13 mouse cellular contexts compared by ENCODE assay signal in genomic region chr11:58017422-58017821, GRCm38 (mm10). TPM values are rescaled to one million over a fixed set of nuclear protein-coding genes. Genes with fewer than 3 reads are reported as not detected.
DNase-seq lines count a peak whose midpoint lies in the region; ATAC-seq and TF ChIP-seq lines count a peak whose summit lies in the region.
"Had no signal": no experiment of that assay in that cellular context is flagged by ENCODE, and none has a peak within 500 bp of the region (broad histone marks: within the 10 kb centered on the region; RNA-seq: fewer than 3 reads in every experiment).

No protein-coding gene starts in this region.

- peak overlapping the region; percentile 65; the same call in 1 of the 2 replicates for H3K9ac ChIP-seq in heart, embryonic 13.5 days
- no peak overlapping the region for H3K9ac ChIP-seq in liver, adult 2 months (ENCODE audit: low read depth, low read length)
- H3K9ac ChIP-seq in embryonic facial prominence, embryonic 14.5 days (ENCODE audit: low read depth, low read length): no peak overlapping the region
- no peak overlapping the region for H3K9ac ChIP-seq in liver, embryonic 16.5 days (ENCODE audit: low read depth, low read length)

- WGBS in heart, embryonic 13.5 days: 26% methylated on average over 1 of the region's 1 CpGs
- WGBS in liver, adult 2 months: 14% methylated on average over 1 of the region's 1 CpGs
- WGBS in embryonic facial prominence, embryonic 14.5 days: 60% methylated on average over 1 of the region's 1 CpGs
- WGBS in liver, embryonic 16.5 days (ENCODE audit: insufficient replicate concordance): 43% methylated on average over 1 of the region's 1 CpGs

- H3K36me3 ChIP-seq in heart, embryonic 13.5 days: no peaks in the 10 kb centered on the region
- H3K36me3 ChIP-seq in liver, adult 2 months (ENCODE audit: control insufficient read depth, insufficient read depth, low read length): no peaks in the 10 kb centered on the region
- no peaks in the 10 kb centered on the region for H3K36me3 ChIP-seq in embryonic facial prominence, embryonic 14.5 days (ENCODE audit: control insufficient read depth, insufficient read depth, low read length)
- no peaks in the 10 kb centered on the region for H3K36me3 ChIP-seq in liver, embryonic 16.5 days (ENCODE audit: control insufficient read depth, insufficient read depth)

- H3K4me2 ChIP-seq in heart, embryonic 13.5 days: peak overlapping the region; percentile 22; the same call in 1 of the 2 replicates
- H3K4me2 ChIP-seq in embryonic facial prominence, embryonic 14.5 days (ENCODE audit: low read depth, low read length): no peak overlapping the region
- H3K4me2 ChIP-seq in liver, embryonic 16.5 days (ENCODE audit: low read depth, low read length): no peak overlapping the region

- H3K9me3 ChIP-seq in heart, embryonic 13.5 days: no peaks in the 10 kb centered on the region
- no peaks in the 10 kb centered on the region for H3K9me3 ChIP-seq in embryonic facial prominence, embryonic 14.5 days (ENCODE audit: control insufficient read depth, low read length)
- H3K9me3 ChIP-seq in liver, embryonic 16.5 days (replicated peaks; ENCODE audit: control insufficient read depth, low read length): no peaks in the 10 kb centered on the region
- H3K9me3 ChIP-seq: hindbrain, embryonic 10.5 days had no signal

- H3K27ac ChIP-seq in heart, embryonic 13.5 days (replicated peaks): peak overlapping the region; percentile 62
- H3K27ac ChIP-seq in liver, adult 2 months (replicated peaks; ENCODE audit: insufficient read depth, low read depth, low read length): peak overlapping the region; percentile 0; the same call in 1 of the 2 replicates
- peak overlapping the region; percentile 23; the same call in 1 of the 2 replicates for H3K27ac ChIP-seq in embryonic facial prominence, embryonic 14.5 days (replicated peaks; ENCODE audit: low read depth, low read length)
- 0 out of 2 replicates have a peak overlapping the region, but pooled peaks have one; percentile 29 for H3K27ac ChIP-seq in liver, embryonic 16.5 days (ENCODE audit: low read length)
- H3K27ac ChIP-seq: hindbrain, embryonic 10.5 days; macrophage had no signal

- intact Hi-C loops in heart, postnatal 36 days (cut with DNase I): no loop called here

- no peak for DNase-seq in heart, postnatal 36 days
- DNase-seq in liver, adult 2 months (ENCODE audit: extremely low read depth, low read depth, low spot score): no peak
- no peak for DNase-seq in liver
- no peak for DNase-seq in embryonic facial prominence, embryonic 14.5 days (ENCODE audit: low spot score)
- DNase-seq in spleen, postnatal 10 days (ENCODE audit: low spot score in 2 of 2): no peak
- no peak for DNase-seq in lung, postnatal 36 days
- DNase-seq: adrenal gland, postnatal 36 days; cerebellum, adult 11 months had no signal

- TF ChIP-seq CTCF in liver, adult 2 months (IDR thresholded peaks at IDR 0.05; ENCODE audit: low read depth, low read length): no peak

- no peak for ATAC-seq in heart, embryonic 13.5 days (ENCODE audit: extremely low read depth, insufficient number of reproducible peaks, low FRiP score, low TSS enrichment)
- ATAC-seq in embryonic facial prominence, embryonic 14.5 days (ENCODE audit: low read depth): no peak; the same call in 1 of the 2 replicates
- no peak for ATAC-seq in liver, embryonic 16.5 days (ENCODE audit: low read depth)
- ATAC-seq: forebrain, embryonic 16.5 days had no signal

- peaks cover 76% of the 10 kb centered on the region for H3K79me2 ChIP-seq in liver, adult 2 months (ENCODE audit: control insufficient read depth, insufficient read depth, low read length)

- H3K27me3 ChIP-seq in heart, embryonic 13.5 days (replicated peaks): no peaks in the 10 kb centered on the region
- H3K27me3 ChIP-seq in liver, adult 2 months (ENCODE audit: control insufficient read depth, insufficient read depth, low read length): no peaks in the 10 kb centered on the region
- no peaks in the 10 kb centered on the region for H3K27me3 ChIP-seq in embryonic facial prominence, embryonic 14.5 days (replicated peaks; ENCODE audit: control insufficient read depth, insufficient read depth, low read length)
- H3K27me3 ChIP-seq in liver, embryonic 16.5 days (ENCODE audit: control insufficient read depth, insufficient read depth, low read depth, low read length): no peaks in the 10 kb centered on the region

- no peak overlapping the region for H3K4me3 ChIP-seq in heart, embryonic 13.5 days
- H3K4me3 ChIP-seq in liver, adult 2 months (ENCODE audit: insufficient read depth, low read depth, low read length): no peak overlapping the region
- no peak overlapping the region for H3K4me3 ChIP-seq in embryonic facial prominence, embryonic 14.5 days (ENCODE audit: low read depth, low read length)
- no peak overlapping the region for H3K4me3 ChIP-seq in liver, embryonic 16.5 days (ENCODE audit: low read depth, low read length)
- H3K4me3 ChIP-seq: hindbrain, embryonic 10.5 days had no signal

- H3K4me1 ChIP-seq in heart, embryonic 13.5 days: peaks cover 96% of the 10 kb centered on the region
- peaks cover 66% of the 10 kb centered on the region for H3K4me1 ChIP-seq in liver, adult 2 months (ENCODE audit: control insufficient read depth, insufficient read depth, low read length)
- peaks cover 30% of the 10 kb centered on the region for H3K4me1 ChIP-seq in embryonic facial prominence, embryonic 14.5 days (ENCODE audit: control insufficient read depth, insufficient read depth, low read length)
- H3K4me1 ChIP-seq in liver, embryonic 16.5 days (ENCODE audit: control insufficient read depth, low read depth, low read length): peaks cover 90% of the 10 kb centered on the region

- no peak for TF ChIP-seq POLR2A in liver, adult 2 months (IDR thresholded peaks at IDR 0.05; ENCODE audit: extremely low read depth, insufficient read depth, low read length)

RNA-seq across cellular contexts. Expression of gene Larp1, which starts 8.6 kb away (rescaled TPM):
- 11.7 and 12.8 TPM in 2 replicates for polyA plus RNA-seq in heart, embryonic 13.5 days (2015; fragmentation: Nextera tagmentation; extraction: Ambion mirVana)
- 10 to 100 TPM; 52.4 to 55.3 TPM for total RNA-seq in heart, postnatal 36 days (2021)
- 19.7 and 31.4 TPM in 2 replicates for total RNA-seq in liver, adult 2 months (2014; rRNA removed)
- polyA plus RNA-seq in liver, adult 2 months (2012; rRNA removed): 34.7 and 39.8 TPM in 2 replicates
- 19.5 and 21.9 TPM in 2 replicates for polyA plus RNA-seq in embryonic facial prominence, embryonic 14.5 days (2014; fragmentation: Nextera tagmentation; extraction: Ambion mirVana)
- 14.2 and 14.9 TPM in 2 replicates for polyA plus RNA-seq in liver, embryonic 16.5 days (2015; fragmentation: Nextera tagmentation; extraction: Ambion mirVana)

Comparison
In these comparisons a context has a peak if more than half of its experiments do, and no peak if none do; other contexts are left out.
1. H3K27ac ChIP-seq: peak in every context shown above with its lines; median percentile 62 in heart, embryonic 13.5 days; 29 in liver, embryonic 16.5 days; 23 in embryonic facial prominence, embryonic 14.5 days; 0 in liver, adult 2 months.